Mouse (Mus musculus): Measurements from ENCODE around the gene Gm28539. TPM values are rescaled to one million over a fixed set of nuclear protein-coding genes. Genes with fewer than 3 reads are reported as not detected.
A peak's percentile ranks its signal among the peaks of the same experiment; 100 is the strongest.
"Not testable (repeated sequence)": the region's sequence is repeated elsewhere in the genome, so short reads cannot be mapped to it uniquely, and the experiment has no call there.

Gm28539 gene
- polyA plus RNA-seq, 1 experiment from 2014 or later, result not detected

DNA sequence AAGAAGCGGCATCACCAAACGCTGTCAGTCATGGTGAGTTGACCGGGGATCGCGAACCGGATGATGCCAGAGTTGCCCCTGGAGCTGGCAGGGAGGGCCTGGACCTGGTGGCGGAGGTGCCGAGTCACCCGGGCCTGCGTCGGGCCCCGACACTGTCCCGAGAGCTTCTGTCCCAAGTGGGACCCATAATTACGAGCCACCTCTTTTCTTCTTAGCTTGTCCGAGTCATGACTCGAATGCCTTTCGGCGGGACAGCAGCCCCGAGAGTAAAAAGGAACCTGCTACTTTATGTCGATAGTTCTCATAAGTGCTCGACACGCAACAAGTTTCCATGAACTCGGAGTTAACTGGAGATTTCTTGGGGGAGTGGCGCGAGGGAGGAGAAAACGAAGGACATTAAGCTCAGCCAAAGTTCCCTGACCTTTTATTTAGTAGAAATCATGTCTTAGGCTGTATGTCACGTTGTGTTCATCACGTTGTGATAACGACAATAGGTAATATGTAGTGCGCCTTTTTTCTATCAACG, 23.9 kb upstream of the Gm28539 start:
- Histone ChIP-seq H3K36me3 (replicated peaks) (peaks cover 46% of the 10 kb centered on the region), H3K27ac (peak overlapping the region; percentile 72; the same call in 1 of the 2 replicates), H3K4me1 (peaks cover 21% of the 10 kb centered on the region), H3K4me2 (peak overlapping the region; percentile 74), H3K27me3 (no peaks in the 10 kb centered on the region), H3K9me3 (no peaks in the 10 kb centered on the region), H3K9ac (peak overlapping the region; percentile 80), H3K4me3 (replicated peaks) (peak overlapping the region; percentile 82)
- peak; percentile 47 for ATAC-seq (ENCODE audit: low FRiP score)
- WGBS, result 2% methylated on average over 31 of the region's 31 CpGs

DNA sequence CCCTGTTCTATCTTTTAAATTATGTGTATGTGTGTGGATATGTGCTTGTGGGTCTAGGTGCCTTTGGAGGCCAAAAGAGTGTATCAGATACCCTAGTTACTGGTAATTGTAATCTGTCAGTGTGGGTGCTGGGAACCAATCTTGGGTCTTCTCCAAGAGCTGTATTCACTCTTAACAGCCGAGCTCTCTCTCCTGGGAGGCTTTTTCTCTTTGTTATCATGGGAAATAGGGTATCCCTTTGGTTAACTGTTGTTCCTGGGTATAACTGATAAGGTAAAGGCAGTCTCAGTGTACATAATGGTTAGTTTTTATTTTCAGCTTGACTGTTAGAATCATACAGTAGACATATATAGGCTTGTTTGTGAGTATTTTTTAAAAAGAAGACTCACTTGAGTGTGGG, 14.0 kb upstream of the Gm28539 start:
- 79% methylated on average over 1 of the region's 1 CpGs for WGBS
- ATAC-seq (ENCODE audit: low FRiP score), result no peak
- H3K4me2 ChIP-seq, result no peak overlapping the region
- no peaks in the 10 kb centered on the region for H3K9me3 ChIP-seq
- H3K4me1 ChIP-seq, result no peaks in the 10 kb centered on the region
- no peaks in the 10 kb centered on the region for H3K27me3 ChIP-seq
- H3K9ac ChIP-seq, result no peak overlapping the region
- no peak overlapping the region for H3K4me3 ChIP-seq (replicated peaks)
- H3K36me3 ChIP-seq (replicated peaks), result peaks cover 98% of the 10 kb centered on the region
- no peak overlapping the region for H3K27ac ChIP-seq

DNA sequence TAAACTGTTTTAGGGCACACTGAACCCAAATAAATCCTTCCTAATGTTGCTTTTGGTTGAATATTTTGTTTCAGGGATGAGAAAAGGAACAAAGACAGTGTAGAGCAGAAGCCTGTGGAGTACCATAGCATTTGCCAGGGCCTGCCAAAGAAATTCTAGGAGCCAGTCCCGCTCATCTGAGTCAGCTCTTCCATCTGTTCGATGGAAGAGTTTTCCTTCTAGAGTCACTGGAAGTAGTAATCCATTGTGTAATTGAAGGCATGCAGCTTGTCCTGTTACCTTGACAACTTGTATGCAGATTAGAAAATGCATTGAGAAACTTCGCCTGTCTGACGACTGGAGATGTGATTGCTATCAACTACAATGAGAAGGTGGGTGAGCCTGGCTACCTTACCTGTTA, 13.5 kb upstream of the Gm28539 start:
- no peaks in the 10 kb centered on the region for H3K27me3 ChIP-seq
- no peak for ATAC-seq (ENCODE audit: low FRiP score)
- peaks cover 98% of the 10 kb centered on the region for H3K36me3 ChIP-seq (replicated peaks)
- H3K27ac ChIP-seq, result no peak overlapping the region
- no peak overlapping the region for H3K4me2 ChIP-seq
- H3K4me1 ChIP-seq, result no peaks in the 10 kb centered on the region
- no peak overlapping the region for H3K4me3 ChIP-seq (replicated peaks)
- 79% methylated on average over 4 of the region's 4 CpGs for WGBS
- no peaks in the 10 kb centered on the region for H3K9me3 ChIP-seq
- no peak overlapping the region for H3K9ac ChIP-seq

DNA sequence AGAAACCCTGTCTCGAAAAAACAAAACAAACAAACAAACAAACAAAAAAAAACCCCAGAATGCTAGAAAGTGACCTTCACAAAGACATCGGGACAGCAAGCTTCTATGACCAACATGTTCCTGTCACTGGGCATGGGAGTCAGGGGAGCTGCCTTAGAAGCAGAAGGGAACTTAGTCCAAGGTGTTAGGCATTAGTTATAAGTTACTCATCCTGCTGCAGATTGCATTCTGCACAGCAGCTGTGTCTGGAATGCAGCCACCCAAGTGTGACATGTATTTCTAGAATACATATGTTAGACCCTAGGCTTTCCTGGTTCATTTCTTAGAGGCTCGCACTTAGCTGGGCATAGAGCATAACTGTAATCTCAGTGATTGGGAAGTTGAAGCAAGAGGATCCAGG, 7.8 kb upstream of the Gm28539 start:
- Histone ChIP-seq H3K4me3 (replicated peaks) (no peak overlapping the region), H3K27ac (no peak overlapping the region), H3K4me2 (no peak overlapping the region), H3K9me3 (no peaks in the 10 kb centered on the region), H3K27me3 (no peaks in the 10 kb centered on the region), H3K4me1 (no peaks in the 10 kb centered on the region), H3K9ac (no peak overlapping the region), H3K36me3 (replicated peaks) (peaks cover 86% of the 10 kb centered on the region)
- WGBS, result 97% methylated on average over 3 of the region's 3 CpGs
- ATAC-seq (ENCODE audit: low FRiP score), result no peak

DNA sequence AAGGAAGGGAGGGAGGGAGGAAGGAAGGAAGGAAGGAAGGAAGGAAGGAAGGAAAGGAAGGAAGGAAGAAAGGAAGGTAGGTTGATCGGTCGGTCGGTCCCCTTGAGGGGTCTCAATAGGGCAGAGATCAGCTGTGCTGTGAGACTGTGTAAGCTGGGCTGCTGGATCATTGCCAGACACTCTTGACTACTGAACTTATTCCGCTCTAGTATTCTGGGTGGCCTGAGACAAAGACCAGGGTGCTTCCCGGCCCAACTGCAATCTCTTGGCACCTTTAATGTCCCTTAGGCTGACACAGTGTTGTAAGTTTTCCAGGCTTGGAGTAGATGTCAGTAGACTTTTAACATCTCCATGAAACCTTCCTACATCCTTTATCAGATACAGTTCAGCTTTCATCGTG, 7.3 kb upstream of the Gm28539 start:
- Histone ChIP-seq H3K4me1 (no peaks in the 10 kb centered on the region), H3K4me2 (no peak overlapping the region), H3K27ac (no peak overlapping the region), H3K36me3 (replicated peaks) (peaks cover 86% of the 10 kb centered on the region), H3K9me3 (no peaks in the 10 kb centered on the region), H3K4me3 (replicated peaks) (no peak overlapping the region), H3K9ac (no peak overlapping the region), H3K27me3 (no peaks in the 10 kb centered on the region)
- 97% methylated on average over 6 of the region's 6 CpGs for WGBS
- no peak for ATAC-seq (ENCODE audit: low FRiP score)

DNA sequence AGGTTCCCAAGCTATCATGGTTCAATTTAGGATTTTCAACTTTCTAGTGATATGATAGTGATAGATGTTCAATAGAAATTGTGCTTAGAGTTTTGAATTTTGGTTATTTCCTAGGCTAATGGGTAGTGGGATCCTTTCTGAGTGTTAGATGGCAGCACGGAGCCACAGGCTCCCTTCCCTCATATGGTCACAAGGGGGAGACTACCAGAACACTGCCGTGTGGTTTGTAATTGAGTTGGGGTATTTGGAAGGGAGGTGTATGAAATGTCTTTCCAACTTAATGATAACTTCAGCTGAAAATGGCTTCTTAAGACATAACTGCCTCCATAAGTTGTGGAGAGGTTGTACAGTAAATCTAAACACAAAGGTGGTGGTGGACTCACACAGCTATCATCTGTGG, 2.9 kb upstream of the Gm28539 start:
- Histone ChIP-seq H3K9ac (no peak overlapping the region), H3K36me3 (replicated peaks) (peaks cover 57% of the 10 kb centered on the region), H3K27me3 (no peaks in the 10 kb centered on the region), H3K27ac (no peak overlapping the region), H3K4me3 (replicated peaks) (no peak overlapping the region), H3K9me3 (no peaks in the 10 kb centered on the region), H3K4me1 (peaks cover 6% of the 10 kb centered on the region), H3K4me2 (no peak overlapping the region)
- WGBS, result 80% methylated on average over 2 of the region's 2 CpGs
- ATAC-seq (ENCODE audit: low FRiP score), result no peak

DNA sequence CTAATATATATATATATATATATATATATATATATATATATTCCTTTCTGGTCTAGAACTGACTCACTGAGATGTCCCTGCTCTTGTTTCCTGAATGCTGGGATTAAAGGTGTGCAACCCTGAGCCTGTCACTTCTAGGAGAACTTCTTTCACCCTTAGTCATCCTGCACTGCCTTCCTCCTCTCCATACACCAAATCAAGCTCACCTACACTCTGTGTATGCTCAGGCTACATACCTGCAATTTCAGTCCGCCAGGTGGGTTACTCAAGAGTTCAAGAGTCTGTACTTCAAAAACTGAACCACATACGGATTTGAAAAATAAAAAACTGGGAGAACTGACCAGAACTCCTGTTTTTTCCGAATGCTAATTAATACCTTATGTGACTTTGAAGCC, 314 bp upstream of the Gm28539 start:
- Histone ChIP-seq H3K36me3 (replicated peaks) (peaks cover 37% of the 10 kb centered on the region), H3K9ac (peak overlapping the region; percentile 79), H3K27me3 (no peaks in the 10 kb centered on the region), H3K4me1 (peaks cover 6% of the 10 kb centered on the region), H3K4me2 (peak overlapping the region; percentile 61), H3K27ac (no peak overlapping the region), H3K4me3 (replicated peaks) (peak overlapping the region; percentile 85), H3K9me3 (no peaks in the 10 kb centered on the region)
- peak; percentile 39; the same call in 1 of the 2 replicates for ATAC-seq (ENCODE audit: low FRiP score)
- 35% methylated on average over 3 of the region's 3 CpGs for WGBS

DNA sequence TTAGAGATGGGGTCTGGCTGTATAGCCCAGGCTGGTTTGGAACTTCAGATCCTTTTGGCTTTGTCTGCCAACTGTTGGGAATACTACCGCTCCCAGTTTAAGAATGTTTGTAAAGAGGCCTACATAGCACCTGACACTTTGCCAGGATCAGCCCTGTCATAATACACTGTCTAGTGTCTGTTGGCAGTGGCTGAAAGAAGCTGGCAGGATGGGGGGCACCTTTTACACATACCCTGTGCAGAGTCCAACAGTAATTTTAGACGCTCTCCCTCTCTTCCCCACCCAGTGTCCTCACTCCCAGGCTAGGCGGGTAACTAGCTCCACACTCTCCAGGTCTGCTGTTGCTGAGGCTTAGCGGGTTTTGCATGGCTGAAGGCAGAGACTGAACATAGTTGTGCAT, 2.0 kb downstream of the Gm28539 start:
- Histone ChIP-seq H3K9me3 (no peaks in the 10 kb centered on the region), H3K27ac (no peak overlapping the region), H3K4me2 (no peak overlapping the region), H3K36me3 (replicated peaks) (peaks cover 25% of the 10 kb centered on the region), H3K4me3 (replicated peaks) (no peak overlapping the region), H3K27me3 (no peaks in the 10 kb centered on the region), H3K9ac (no peak overlapping the region), H3K4me1 (peaks cover 6% of the 10 kb centered on the region)
- 95% methylated on average over 4 of the region's 4 CpGs for WGBS
- no peak for ATAC-seq (ENCODE audit: low FRiP score)

DNA sequence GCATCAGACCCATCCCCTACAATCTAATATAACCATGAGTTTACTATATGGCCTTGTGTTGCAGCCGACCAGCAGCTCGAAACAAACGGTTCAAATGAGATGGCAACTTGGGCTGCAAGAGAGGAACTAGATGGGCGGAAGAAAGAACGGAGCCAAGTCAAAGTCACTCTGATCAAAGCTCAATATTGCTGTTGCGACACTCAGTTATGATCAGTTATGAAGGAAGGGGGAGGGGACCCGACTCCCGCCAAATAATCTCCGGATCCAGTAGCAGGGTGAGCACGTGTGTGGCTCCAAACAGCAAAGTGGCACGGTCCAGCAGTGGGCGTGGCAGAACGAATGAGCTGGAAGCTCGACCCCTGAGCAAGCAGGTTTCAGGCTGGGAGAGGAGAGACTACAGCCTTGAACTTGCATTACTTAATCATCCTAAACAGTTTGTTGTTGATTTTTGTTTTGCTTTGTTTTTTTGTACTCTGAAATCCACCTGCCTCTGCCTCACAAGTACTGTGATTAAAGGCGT, 10.0 kb downstream of the Gm28539 start:
- Histone ChIP-seq H3K27ac (no peak overlapping the region), H3K9me3 (no peaks in the 10 kb centered on the region), H3K9ac (no peak overlapping the region), H3K4me3 (replicated peaks) (no peak overlapping the region), H3K4me1 (no peaks in the 10 kb centered on the region), H3K4me2 (no peak overlapping the region), H3K36me3 (replicated peaks) (no peaks in the 10 kb centered on the region), H3K27me3 (no peaks in the 10 kb centered on the region)
- WGBS, result 88% methylated on average over 15 of the region's 15 CpGs
- ATAC-seq (ENCODE audit: low FRiP score), result no peak

DNA sequence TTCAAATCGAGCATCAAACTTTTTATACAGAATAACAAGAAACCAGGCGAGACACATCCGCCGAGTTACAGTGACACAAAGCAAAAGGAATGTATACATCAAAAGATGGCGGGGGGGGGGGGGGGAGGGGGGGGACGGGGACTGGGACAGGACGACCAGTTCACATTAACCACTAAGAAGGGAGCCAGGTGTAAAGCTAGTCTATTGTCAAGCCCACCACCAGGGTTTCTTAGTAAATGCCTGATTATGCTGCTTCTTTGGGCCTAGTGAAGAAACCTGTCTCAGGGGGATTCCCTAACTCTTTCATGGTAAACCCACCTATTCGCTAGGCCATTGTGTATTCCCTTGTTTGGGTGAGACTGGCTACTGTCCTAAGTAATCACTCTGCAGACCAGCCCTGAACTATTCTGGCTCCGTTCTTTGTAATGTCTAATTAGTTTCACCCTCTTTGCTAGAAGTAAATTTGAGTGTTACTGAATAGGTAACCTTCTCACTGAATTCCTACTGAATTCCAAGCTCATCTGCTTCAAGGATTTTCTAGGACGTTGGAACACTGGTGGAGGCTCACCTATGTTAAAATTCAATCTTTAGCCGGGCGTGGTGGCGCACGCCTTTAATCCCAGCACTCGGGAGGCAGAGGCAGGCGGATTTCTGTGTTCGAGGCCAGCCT, 13.3 kb downstream of the Gm28539 start:
- not testable (repeated sequence) for ATAC-seq (ENCODE audit: low FRiP score); H3K4me1 ChIP-seq; H3K27me3 ChIP-seq; H3K36me3 ChIP-seq (replicated peaks); H3K4me3 ChIP-seq (replicated peaks); H3K9me3 ChIP-seq; H3K9ac ChIP-seq; H3K27ac ChIP-seq; H3K4me2 ChIP-seq
- WGBS, result 93% methylated on average over 15 of the region's 17 CpGs

DNA sequence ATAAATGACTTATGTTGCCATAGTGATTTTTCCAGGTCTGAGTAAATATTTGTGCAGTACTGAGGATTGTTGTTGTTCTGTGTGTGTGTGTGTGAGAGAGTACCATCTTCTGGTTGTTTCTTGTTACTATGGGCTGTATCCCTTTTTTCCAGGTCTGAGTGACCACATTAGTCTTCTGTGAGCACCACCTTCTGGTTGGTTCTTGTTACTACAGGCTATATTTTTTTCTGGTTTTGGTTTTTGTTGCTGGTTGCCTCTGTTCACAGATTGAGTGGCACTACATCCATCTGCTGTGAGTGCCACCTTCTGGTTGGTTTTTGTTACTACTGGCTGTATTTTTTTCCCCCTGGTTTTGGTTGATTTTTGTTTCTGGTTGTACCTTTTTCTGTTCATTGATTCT, 22.2 kb downstream of the Gm28539 start:
- no peak for ATAC-seq (ENCODE audit: low FRiP score)
- no peak overlapping the region for H3K9ac ChIP-seq

DNA sequence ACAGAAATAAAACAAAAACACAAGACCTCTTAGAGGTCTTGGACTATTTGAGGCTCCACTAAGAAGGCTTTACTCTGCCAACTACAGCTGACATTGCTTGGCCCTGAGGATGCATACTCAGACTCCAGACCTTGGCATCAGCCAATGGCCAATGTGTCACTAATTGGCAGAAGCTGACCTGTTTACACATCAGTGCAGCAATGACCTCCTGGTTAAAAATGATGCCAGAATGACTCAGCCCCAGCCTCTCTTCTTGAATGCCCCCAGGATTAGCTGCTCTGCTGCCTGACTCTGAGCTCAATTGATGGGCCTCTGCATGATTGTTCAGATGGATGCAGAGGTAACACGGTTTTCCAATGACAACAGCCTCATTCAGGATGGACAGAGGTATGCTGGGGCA, 23.8 kb downstream of the Gm28539 start:
- Histone ChIP-seq H3K9ac (no peak overlapping the region), H3K4me2 (no peak overlapping the region), H3K9me3 (0 out of 2 replicates have a peak, but pooled peaks cover 3% of the 10 kb centered on the region), H3K36me3 (replicated peaks) (no peaks in the 10 kb centered on the region), H3K27ac (no peak overlapping the region), H3K4me3 (replicated peaks) (no peak overlapping the region), H3K4me1 (no peaks in the 10 kb centered on the region), H3K27me3 (no peaks in the 10 kb centered on the region)
- no peak for ATAC-seq (ENCODE audit: low FRiP score)
- 79% methylated on average over 1 of the region's 1 CpGs for WGBS

More for the DNA sequence above, 22.2 kb downstream of the Gm28539 start:
- H3K36me3 ChIP-seq (replicated peaks), result no peaks in the 10 kb centered on the region
- no peaks in the 10 kb centered on the region for H3K4me1 ChIP-seq
- H3K4me2 ChIP-seq, result no peak overlapping the region
- H3K9me3 ChIP-seq, result 0 out of 2 replicates have a peak, but pooled peaks cover 3% of the 10 kb centered on the region
- no peaks in the 10 kb centered on the region for H3K27me3 ChIP-seq
- H3K27ac ChIP-seq, result no peak overlapping the region
- no peak overlapping the region for H3K4me3 ChIP-seq (replicated peaks)

DNA sequence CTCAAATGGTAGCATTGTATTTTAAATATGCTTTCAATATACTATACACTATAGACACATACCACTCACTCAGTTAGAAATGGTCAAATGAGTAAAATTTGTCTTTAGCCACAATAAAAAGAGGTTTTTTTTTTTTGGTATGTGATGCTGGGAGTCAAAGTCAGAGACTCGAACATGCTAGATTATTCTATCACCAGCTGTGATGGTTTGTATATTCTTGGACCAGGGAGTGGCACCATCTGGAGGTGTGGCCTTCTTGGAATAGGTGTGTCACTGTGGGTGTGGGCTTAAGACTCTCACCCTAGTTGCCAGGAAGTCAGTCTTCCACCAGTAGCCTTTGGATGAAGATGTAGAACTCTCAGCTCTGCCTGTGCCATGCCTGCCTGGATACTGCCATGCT, 34.1 kb downstream of the Gm28539 start:
- not testable (repeated sequence) for H3K4me3 ChIP-seq (replicated peaks); H3K4me1 ChIP-seq; H3K4me2 ChIP-seq; H3K9me3 ChIP-seq; H3K9ac ChIP-seq; H3K27me3 ChIP-seq; ATAC-seq (ENCODE audit: low FRiP score); H3K27ac ChIP-seq
- H3K36me3 ChIP-seq (replicated peaks), result peaks cover 37% of the 10 kb centered on the region
- 88% methylated on average over 1 of the region's 1 CpGs for WGBS

Data from forebrain, embryonic 12.5 days (tissue).